Mouse (Mus musculus) megakaryocyte progenitor cell, adult 5-6 weeks (primary cell): ENCODE measurements at regions not wholly inside any gene's neighbourhood (a gene's known extent, or its start where the extent isn't known, plus 50 kb on each side); places are given as distances from the start of the nearest gene placed in this dataset.

Experiments used
- ATAC-seq: replicated peaks from 2 replicates; pipeline ENCODE4 v1.8.0; 2016; ENCODE audit warnings: mild to moderate bottlenecking, moderate TSS enrichment, inconsistent platforms; ENCODE audit not compliant: poor library complexity

- no peak for ATAC-seq
Measured at GRCm38 (mm10) chr3:53969000-53969641, 105.5 kb upstream of the Ufm1 start.

DNA sequence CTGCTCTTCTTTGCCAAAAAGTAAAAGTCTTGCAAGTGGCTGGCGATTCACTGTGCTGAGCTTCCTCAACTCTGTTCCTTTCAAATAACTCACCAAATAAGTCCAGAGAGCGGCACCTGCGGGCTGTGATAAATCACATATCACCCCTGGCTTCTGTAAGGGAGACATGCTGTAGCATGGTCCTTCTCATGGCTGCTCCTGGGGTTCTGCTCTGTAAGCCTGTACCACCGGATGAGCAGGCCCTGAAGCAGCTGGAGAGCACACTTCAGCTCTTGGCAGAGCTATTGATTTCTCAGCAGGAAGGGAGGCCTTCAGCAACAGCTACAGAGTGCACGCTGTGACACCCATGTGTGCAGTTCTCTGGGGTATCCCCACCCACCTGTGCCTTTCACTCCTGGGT lies 101.5 kb upstream of the Ufm1 start:
- no peak for ATAC-seq

DNA sequence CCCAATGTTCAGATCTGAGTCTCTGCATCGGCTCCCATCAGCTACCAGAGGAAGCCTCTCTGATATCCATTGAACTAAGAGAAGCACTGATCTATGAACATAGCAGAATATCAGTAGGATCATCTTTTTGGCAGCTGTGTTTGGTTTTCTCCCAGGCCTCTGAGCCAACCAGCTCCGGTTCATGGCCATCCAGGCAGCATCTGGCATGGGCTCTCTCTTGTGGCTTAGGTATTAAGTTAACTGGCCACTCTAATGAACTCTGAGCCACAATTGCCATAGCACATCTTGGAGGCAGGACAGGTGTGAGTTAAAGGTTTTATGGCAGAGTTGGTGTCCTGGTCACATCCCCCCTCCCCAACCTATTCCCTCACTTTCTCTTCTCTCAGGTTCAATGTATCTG lies 90.2 kb upstream of the Ufm1 start:
- ATAC-seq: no peak

DNA sequence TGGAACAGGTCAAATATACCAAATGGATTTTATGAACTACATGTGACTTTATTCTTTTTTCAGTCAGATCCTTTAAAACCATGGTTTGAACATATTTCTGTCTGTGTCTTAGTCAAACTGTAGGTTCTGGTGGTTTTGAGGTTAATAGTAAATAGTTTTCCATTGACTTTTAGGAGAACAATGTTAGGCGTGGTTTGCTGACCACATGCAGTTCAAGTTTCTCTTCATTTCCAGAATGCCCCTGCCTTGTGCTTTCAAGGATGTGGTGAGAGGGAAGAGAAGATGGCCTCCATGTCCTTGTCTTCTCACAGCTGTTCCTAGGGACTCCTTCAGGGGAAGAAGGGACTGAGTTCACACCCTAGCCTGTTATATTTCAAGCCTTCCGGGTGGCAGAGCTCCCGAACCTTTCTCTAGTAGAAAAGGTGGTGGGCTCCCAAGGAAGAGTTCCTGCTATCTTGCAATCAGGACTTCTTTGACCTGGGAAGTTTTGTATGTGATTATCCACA lies 76.1 kb upstream of the Ufm1 start:
- ATAC-seq: no peak

- no peak for ATAC-seq
Measured at GRCm38 (mm10) chr3:53931745-53932144, 68.1 kb upstream of the Ufm1 start.

DNA sequence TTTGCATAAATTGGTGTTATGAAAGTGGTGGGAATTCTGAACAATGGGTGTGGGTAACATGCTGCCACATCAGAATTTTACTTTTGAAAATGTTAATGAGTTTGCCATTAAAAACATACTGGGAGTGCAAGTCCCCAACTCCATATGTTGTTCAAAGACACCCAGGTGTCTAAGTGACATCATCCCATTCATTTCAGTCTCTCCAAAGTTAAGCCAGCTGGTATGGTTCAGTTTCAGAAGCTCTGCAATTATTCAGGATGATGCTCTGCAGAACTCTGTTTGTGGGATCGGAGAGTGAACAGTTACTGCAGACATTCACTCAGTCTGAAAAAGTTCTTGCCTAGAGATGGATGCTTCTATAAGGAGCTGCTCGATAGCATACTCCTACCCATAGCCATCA lies 56.3 kb upstream of the Ufm1 start:
- no peak for ATAC-seq

GRCm38 (mm10) chr3:53919541-53919940 lies 55.9 kb upstream of the Ufm1 start:
- ATAC-seq: no peak

- ATAC-seq: no peak
Measured at GRCm38 (mm10) chr3:53917960-53918359, 54.3 kb upstream of the Ufm1 start.

DNA sequence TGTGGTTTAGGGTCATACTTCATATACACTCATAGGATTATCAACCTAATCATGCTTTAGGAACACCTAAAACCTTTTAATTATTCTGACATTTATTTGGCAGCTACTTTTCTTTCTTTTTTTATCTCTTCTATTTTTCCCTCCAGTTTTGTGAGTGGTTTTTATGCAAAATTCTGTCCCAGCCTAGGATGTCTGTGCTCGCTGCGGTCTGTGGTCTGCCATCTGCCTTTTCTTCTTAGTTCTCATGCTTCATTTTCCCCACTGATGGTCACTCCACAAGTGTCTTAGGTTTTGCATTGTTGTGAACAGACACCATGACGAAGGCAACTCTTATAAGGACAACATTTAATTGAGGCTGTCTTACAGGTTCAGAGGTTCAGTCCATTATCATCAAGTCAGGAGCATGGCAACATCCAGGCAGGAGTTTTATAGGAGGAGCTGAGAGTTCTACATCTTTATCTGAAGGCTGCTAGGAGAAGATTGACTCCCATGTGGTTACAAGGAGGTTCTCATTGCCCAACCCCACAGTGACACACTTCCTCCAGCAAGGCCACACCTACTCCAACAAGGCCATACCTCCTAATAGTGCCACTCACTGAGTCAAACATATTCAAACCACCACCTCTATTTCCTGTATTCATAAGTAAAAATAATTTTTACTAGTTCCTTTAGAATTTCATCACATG lies 50.5 kb upstream of the Ufm1 start:
- no peak for ATAC-seq
